Mouse (Mus musculus) heart, postnatal 25 days (tissue): ENCODE measurements around the gene Cenpp. TPM values are rescaled to one million over a fixed set of nuclear protein-coding genes. Genes with fewer than 3 reads are reported as not detected.
A peak's percentile ranks its signal among the peaks of the same experiment; 100 is the strongest.

Source experiments
- DNase-seq: peaks from one replicate; pipeline ENCODE4 v3.0.0; 2022; ENCODE audit warnings: low spot score
- intact Hi-C: fragments of 180-260 bp; cut with DNase I; formaldehyde crosslinking; loops from one replicate; pipeline ENCODE4 v1.15.1; 2025
- total RNA-seq, 2 experiments: library from RNA; stranded (reverse); gene quantifications; 2 replicates each; pipeline ENCODE4 v1.2.3; 2021

Cenpp gene
- 1 to 10 TPM; 1.8 to 2.4 TPM for total RNA-seq

DNA sequence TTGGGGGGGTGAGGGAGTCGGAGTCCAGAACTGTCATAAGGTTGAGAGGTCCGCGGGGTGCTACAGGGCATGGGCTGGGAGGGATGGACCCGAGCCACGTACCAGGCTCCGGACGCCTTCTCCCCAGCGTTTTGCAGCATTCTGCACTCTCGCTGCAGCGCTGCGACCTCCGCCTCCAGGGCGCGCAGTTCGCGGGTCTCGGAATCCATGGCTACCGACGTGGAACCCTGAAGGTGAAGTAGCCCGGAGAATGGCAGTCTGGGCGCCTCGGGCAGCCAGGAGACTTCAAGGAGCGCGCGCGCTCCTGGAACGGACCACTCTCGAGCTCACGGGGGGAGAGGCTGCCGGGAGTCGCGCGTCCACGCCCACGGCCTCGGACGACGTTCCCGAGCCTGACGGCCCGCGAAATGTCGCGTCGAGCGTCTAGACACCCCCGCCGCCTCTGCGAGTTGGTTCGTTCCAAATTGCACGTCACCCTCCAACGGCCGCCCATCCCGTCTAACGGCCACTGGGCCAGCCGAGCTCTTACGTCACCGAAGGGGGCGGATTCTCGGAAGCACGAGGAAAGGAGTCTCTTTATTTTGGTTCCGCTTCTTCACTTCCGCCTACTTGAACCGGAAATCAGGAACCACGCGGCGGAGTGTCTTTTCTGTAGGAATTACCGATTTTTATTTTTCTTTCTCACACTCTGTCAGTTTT is at the start of gene Cenpp, which contains the start of gene Nol8:
Gene Cenpp, minus strand, starts transcription at position 305 of the 699 bp plus-strand sequence.
Gene Nol8, plus strand, starts transcription at position 598 of the 699 bp plus-strand sequence.
- intact Hi-C loops = loop anchor here (5.0 to 10.0 kb wide), 2 partner anchors 310 to 438 kb away; partner anchors contain the start of genes Bicd2 and Card19
- DNase-seq = peak; percentile 97

DNA sequence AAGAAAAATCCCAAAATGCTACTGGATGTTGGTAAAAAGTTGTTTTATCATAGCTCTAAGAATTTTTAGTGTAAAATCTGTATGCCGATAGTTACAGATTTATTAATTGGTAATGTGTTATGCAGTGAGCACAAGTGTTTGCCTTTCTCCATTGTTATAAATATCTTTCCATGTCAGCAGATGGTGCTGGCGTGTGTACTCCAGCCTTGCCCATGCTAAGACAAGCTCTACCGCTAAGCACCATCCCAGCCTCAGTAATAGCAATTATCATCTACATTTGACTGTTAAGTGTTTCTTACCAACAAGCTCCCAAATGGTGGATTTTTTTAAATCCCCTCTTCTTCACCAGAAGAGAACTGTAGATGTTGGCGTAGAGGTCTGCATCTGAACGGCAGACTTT is 38.5 kb upstream of the Cenpp start:
- intact Hi-C loops = no loop called here
- no peak for DNase-seq

DNA sequence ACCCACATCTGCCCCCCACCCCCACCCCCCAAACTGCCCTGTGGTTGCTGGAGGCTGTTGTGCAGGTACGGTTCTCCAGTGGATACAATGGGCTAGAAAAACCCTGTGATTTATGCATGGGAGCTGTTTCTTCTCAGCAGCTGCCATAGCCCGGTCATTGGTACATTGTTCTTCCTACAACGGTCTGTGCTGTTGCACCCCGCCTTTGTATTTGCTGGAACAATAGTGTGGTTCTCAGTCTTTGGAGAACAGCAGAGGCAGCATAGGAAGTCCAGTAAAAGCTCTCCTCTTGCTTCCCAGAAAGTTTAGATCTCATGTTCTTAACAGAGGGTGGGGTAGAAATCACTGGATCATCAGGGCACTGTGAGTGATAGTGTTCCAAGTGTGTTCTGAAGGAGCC is 31.7 kb upstream of the Cenpp start:
- intact Hi-C loops = no loop called here
- no peak for DNase-seq

DNA sequence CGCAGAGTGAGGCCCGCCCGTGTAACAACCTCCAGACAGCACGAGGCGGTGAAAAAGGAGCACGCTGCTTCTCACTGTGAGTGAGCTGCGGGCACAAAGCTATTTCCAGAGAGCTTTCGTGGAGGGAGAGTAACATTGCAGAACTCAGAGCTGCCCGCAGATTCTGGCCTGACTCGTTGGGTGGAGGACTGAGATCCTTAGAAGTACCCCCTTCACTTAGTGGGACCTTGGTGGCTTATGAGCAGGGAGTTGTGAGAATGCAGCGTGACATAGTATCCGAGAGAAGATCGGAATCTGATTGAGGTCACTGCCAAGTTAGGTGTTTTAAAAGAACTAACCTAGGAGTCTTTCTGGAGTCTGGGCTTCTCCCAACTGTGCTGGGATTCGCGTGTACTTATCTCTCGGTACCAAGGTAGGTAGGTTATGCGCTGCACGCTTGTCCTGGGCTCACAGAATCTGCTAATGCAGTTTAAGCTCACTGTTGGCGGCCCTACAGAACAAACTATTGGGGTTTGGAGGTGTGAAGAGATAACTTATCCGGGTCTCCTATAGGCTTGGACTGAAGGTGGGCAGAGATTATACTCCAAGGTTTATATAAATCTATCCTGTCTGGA is 29.8 kb upstream of the Cenpp start:
- intact Hi-C loops = no loop called here
- no peak for DNase-seq

DNA sequence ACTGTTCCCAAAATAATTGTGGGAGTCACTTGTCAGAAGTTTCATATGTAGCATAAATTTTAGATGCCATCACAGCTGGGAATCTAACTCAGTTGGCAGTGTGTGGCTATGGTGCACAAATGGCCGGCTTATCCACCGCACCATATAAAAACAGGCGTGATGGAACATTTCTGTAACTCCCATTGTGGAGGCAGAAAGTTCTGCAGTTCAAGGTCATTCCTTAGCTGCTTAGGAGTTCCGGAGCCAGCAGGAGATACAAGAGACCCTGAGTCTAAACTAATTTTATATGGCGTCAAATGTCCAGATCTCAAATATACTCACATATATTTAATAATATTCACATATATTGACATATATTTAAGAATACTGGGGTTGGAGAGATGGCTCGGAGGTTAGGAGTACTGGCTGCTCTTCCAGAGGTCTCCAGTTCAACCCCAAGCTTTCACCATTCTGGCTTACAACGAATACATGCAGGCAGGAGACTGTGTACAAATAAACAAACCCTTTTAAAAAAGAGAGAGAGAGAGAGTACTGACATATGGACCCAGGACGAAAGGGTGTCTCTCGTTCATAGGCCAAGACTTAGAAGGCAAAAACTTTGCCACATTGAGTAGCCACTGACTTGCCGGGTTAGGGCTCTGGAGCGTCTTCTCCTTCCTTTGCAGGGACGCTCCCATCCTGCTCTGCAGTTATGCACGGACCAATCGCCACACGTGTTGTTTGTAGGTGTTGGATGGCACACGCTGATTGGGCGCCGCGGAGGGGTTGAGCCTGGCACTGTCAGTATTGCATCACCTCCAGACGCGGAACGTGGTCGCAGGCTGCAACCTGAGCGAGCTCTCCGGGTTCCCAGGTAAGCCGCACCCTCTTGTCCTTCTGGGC is 29.0 kb upstream of the Cenpp start, which contains the start of gene Iars:
Gene Iars, plus strand, starts transcription at position 750 of the 882 bp plus-strand sequence.
- DNase-seq = peak; percentile 98
- intact Hi-C loops = no loop called here

DNA sequence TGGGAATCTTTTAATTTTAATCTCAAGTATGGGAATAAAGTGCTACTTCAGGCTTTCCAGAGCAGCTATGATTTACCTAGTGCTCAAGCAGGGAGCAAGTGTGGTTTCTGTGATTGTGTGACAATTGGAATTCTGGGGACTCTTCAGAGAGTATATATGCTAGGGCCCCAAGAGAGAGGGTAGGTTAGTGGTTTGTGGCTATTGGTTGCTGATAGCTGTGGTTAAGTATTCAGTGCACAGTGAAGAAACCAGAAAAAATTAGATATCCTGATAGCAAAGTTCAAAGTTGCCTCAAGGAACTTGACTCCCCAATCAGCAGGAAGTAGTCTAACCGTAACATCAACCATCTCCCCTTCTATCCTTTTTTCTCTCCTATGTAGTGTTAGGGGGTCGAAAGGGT is 25.2 kb upstream of the Cenpp start:
- no peak for DNase-seq
- intact Hi-C loops = no loop called here

- intact Hi-C loops = loop anchor here (5.0 to 10.0 kb wide), 2 partner anchors 311 to 438 kb away; partner anchors contain the start of genes Bicd2 and Card19
- DNase-seq = no peak
Measured at GRCm38 (mm10) chr13:49653180-49653541, 576 bp upstream of the Cenpp start.

DNA sequence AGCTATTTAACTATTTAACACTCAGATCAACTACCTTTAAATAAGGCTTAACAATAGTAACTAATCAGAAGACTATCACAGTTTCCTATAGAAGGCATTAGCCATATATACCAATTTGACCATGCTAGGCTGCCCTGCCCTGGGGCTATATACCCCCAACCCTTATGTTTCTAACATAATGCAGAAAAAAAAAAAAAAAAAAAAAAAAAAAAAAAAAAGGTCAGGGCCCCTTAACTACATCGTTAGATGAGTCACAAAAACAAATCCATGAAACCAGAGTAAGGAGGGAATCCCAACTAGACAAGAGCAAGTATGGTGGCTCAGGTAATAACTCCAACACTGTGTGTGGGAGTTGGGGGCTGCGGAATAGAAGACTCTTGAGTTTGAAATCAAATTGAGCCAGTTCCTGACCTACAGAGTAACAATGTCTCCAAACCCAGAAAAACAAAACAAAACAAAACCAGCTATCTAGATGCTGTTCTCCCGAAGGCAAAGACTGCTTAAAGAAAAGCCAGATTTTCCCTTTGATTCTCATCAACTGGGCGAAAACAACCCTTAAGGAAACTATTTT is 719 bp downstream of the Cenpp start:
- intact Hi-C loops = loop anchor here (5.0 to 10.0 kb wide), 2 partner anchors 310 to 437 kb away; partner anchors contain the start of genes Bicd2 and Card19
- DNase-seq = no peak

DNA sequence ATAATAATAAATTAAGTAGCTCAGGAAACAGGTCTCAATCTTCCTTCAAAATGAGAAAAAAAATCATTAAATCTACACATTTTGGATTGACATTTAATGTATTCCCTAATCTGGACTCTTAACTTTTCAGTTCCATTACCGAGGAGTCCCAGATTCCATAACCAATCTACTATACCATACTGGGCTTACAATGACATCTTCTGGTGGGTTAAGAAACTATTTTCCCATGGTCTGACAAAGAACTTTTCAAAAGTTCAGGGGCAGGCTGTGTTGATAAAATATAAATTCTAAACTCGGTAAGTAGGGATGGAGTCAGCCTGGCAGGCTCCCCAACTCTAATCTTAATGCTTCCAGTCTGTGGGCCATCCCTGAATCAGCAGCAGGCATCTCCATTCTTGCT is 1.4 kb downstream of the Cenpp start:
- no peak for DNase-seq
- intact Hi-C loops = loop anchor here (5.0 to 10.0 kb wide), 2 partner anchors 309 to 436 kb away; partner anchors contain the start of genes Bicd2 and Card19

- DNase-seq = no peak
- intact Hi-C loops = loop anchor here (5.0 kb wide), 1 partner anchor 254 kb away; no protein-coding TSS in a partner anchor
Measured at GRCm38 (mm10) chr13:49646019-49646418, 6.6 kb downstream of the Cenpp start.

GRCm38 (mm10) chr13:49644731-49645529 is 7.7 kb downstream of the Cenpp start:
- intact Hi-C loops = loop anchor here (1.0 to 5.0 kb wide), 4 partner anchors 83 to 308 kb away; no protein-coding TSS in a partner anchor
- no peak for DNase-seq

DNA sequence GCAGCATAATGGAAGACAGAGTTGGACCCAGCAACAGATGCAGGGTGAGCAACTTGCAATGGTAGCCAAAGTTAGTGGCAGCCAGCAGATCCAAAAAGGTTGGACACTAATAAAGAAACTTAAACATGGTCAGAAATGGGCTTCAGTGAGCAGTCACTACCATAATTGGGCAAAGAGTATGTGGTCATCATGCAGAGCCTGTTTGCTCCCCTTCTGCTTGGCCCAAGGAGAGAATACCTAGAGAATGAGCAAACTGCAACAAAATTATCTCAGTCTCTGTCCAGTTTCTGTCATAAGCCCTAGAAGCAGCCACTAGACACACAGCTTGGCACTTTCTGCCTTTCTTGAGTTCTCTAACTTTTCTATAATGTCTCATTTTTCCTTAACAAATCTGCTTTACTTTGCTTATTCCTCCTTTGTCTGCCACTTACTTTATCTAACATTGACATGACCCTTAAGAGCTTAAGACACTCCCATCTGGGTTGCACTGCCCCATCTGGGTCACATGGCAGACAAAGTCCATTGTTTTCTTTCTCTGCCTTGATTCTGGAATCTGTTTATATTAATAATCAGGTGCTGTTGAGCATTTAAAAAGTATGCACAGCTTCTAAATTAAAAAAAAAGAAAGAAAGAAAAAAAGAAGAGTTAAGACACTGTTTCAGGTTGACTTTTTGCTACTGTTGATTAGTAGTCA is 8.8 kb downstream of the Cenpp start:
- DNase-seq = no peak
- intact Hi-C loops = loop anchor here (5.0 kb wide), 2 partner anchors 82 to 307 kb away; no protein-coding TSS in a partner anchor

GRCm38 (mm10) chr13:49642650-49643049 is 9.9 kb downstream of the Cenpp start:
- no peak for DNase-seq
- intact Hi-C loops = loop anchor here (5.0 kb wide), 2 partner anchors 80 to 305 kb away; no protein-coding TSS in a partner anchor

- DNase-seq = no peak
- intact Hi-C loops = loop anchor here (5.0 kb wide), 2 partner anchors 78 to 303 kb away; no protein-coding TSS in a partner anchor
Measured at GRCm38 (mm10) chr13:49639965-49640364, 12.6 kb downstream of the Cenpp start.

DNA sequence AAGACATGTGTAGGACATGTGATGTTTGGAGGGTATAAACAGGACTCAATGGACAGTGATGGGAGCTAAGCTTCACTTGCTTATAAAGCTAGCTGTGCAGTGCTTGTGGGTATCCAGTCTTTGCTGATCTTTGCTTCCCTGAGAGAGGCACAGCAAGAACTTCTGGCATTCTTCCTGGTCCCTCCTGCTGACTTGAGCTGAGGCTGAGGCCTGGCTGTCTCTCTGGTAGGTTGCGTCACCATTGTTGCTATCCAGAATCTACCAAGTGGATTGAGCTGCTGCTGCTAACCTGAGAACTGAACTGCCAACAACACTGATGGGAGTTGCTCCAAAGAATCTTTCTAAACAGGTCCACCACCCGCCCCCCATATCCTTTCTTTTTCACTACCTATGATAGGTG is 23.5 kb downstream of the Cenpp start:
- intact Hi-C loops = no loop called here

DNA sequence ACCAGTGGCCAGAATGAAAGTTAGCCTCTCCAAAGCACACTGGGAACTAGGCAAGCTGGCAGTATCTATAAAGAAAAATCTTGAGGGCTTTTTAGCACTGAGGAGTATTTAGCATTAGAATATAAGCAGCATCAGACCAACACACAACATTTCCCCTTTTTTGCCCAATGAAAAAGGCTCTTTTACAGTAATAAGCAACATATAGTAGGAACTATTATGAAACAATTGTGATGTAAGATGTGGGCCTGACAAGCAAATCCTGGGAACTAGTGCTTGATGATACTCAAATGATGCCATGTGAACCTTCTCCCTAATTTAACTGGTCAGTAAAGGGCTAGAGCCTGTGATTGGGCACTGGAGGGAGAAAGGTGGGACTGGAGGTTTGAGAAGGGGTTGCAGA is 24.4 kb downstream of the Cenpp start:
- intact Hi-C loops = no loop called here

More for the DNA sequence above, 23.5 kb downstream of the Cenpp start:
- no peak for DNase-seq

GRCm38 (mm10) chr13:49623216-49623615 is 29.4 kb downstream of the Cenpp start:
- no peak for DNase-seq
- intact Hi-C loops = no loop called here

More for the DNA sequence above, 24.4 kb downstream of the Cenpp start:
- DNase-seq = no peak

- no peak for DNase-seq
- intact Hi-C loops = no loop called here
Measured at GRCm38 (mm10) chr13:49618365-49618764, 34.2 kb downstream of the Cenpp start.
